Mouse (Mus musculus) erythroblast, embryonic 14.5 days (primary cell): ENCODE data around the gene Alg9. TPM values are rescaled to one million over a fixed set of nuclear protein-coding genes. Genes with fewer than 3 reads are reported as not detected.

ENCODE experiments used
- H3K27me3 ChIP-seq: 2 replicates; pipeline ENCODE4 v1.6.1; 2012; ENCODE audit warnings: inconsistent platforms; ENCODE audit not compliant: control insufficient read depth
- H3K36me3 ChIP-seq: 2 replicates; pipeline ENCODE4 v1.6.1; 2012; ENCODE audit warnings: mild to moderate bottlenecking, inconsistent platforms; ENCODE audit not compliant: control insufficient read depth
- H3K4me1 ChIP-seq: 2 replicates; pipeline ENCODE4 v1.6.1; 2012; ENCODE audit warnings: inconsistent platforms; ENCODE audit not compliant: control insufficient read depth
- H3K4me3 ChIP-seq: replicated peaks from 2 replicates; pipeline ENCODE3; 2012; ENCODE audit warnings: moderate library complexity, mild to moderate bottlenecking, inconsistent platforms
- H3K9me3 ChIP-seq: 2 replicates; pipeline ENCODE4 v1.6.1; 2012; ENCODE audit warnings: low read length, inconsistent platforms, mixed read lengths; ENCODE audit not compliant: control insufficient read depth
- GATA1 ChIP-seq: IDR thresholded peaks from 2 replicates; pipeline ENCODE4 v1.6.1; 2012; ENCODE audit warnings: low read length, inconsistent platforms, mixed read lengths
- TAL1 ChIP-seq: IDR thresholded peaks from 3 replicates; pipeline ENCODE4 v1.6.1; 2012; ENCODE audit warnings: low read length, inconsistent platforms, mixed read lengths
- polyA plus RNA-seq: library from polyadenylated mRNA; stranded (reverse); fragments of >175 nt; gene quantifications from 2 replicates; pipeline ENCODE4 v1.2.3, GENCODE M21; 2012

Gene Alg9
- polyA plus RNA-seq, 1 experiment = 0.31 TPM

DNA sequence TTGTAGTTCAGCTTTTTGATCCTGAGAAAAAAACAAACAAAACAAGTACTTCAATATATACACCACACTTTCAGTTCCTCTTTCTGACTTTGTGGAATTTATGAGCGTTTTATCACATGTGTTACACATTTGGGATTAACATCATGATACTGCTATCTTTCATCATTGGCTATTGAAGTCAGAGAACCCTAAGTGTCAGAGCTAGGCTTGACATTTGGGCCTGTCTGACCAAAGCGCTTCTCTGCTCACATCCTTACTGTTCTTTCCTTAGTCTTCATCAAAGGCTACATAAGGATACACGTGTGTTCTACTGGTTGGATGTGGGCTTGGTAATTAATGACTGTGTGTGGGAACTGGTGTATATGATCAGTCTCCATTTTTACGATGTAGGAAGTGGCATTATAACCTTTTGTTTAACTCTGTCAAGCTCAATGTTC, 775 bp upstream of the Alg9 start:
- Histone ChIP-seq H3K4me1 (peaks cover 56% of the 10 kb centered on the region), H3K36me3 (peaks cover 36% of the 10 kb centered on the region), H3K9me3 (no peaks in the 10 kb centered on the region), H3K4me3 (peak overlapping the region; percentile 2), H3K27me3 (no peaks in the 10 kb centered on the region)
- no peak for TF ChIP-seq TAL1
- TF ChIP-seq GATA1 = no peak

- Histone ChIP-seq H3K36me3 (peaks cover 42% of the 10 kb centered on the region), H3K4me1 (peaks cover 46% of the 10 kb centered on the region), H3K4me3 (peak overlapping the region; percentile 68), H3K27me3 (no peaks in the 10 kb centered on the region), H3K9me3 (no peaks in the 10 kb centered on the region)
- TF ChIP-seq TAL1 (no peak), GATA1 (no peak)
Measured at GRCm38 (mm10) chr9:50775662-50776126, 875 bp downstream of the Alg9 start.

- H3K4me3 ChIP-seq = peak overlapping the region; percentile 68
- H3K27me3 ChIP-seq = no peaks in the 10 kb centered on the region
- H3K9me3 ChIP-seq = no peaks in the 10 kb centered on the region
- TF ChIP-seq TAL1 (no peak), GATA1 (no peak)
- peaks cover 46% of the 10 kb centered on the region for H3K4me1 ChIP-seq
- H3K36me3 ChIP-seq = peaks cover 42% of the 10 kb centered on the region
Measured at GRCm38 (mm10) chr9:50776162-50776760, 1.4 kb downstream of the Alg9 start.

DNA sequence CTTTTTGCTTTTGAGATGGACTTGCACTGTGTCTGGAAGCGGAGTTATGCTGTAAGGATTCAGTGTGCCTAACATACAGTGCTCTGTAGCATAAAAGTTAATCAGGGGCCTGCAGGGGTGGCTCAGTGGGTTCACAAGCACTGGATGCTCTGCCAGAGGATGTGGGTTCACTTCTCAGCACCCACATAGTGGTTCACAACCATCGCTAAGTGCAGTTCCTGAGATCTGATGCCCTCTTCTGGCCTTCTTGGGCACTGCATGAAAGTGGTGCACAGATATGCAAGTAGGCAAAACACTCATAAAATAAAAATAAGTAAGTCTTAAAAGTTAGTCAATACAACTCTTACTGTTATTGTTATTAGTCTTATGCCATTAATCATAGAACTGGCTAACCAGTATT, 7.3 kb downstream of the Alg9 start:
- Histone ChIP-seq H3K4me1 (peaks cover 3% of the 10 kb centered on the region), H3K36me3 (peaks cover 66% of the 10 kb centered on the region), H3K9me3 (no peaks in the 10 kb centered on the region), H3K4me3 (no peak overlapping the region), H3K27me3 (no peaks in the 10 kb centered on the region)
- TF ChIP-seq GATA1 = no peak
- TF ChIP-seq TAL1 = no peak

GRCm38 (mm10) chr9:50795266-50795665, 20.4 kb downstream of the Alg9 start:
- TF ChIP-seq GATA1 (no peak), TAL1 (no peak)
- Histone ChIP-seq H3K36me3 (peaks cover 41% of the 10 kb centered on the region), H3K9me3 (no peaks in the 10 kb centered on the region), H3K4me1 (no peaks in the 10 kb centered on the region), H3K27me3 (no peaks in the 10 kb centered on the region), H3K4me3 (no peak overlapping the region)

- no peak for TF ChIP-seq TAL1
- peaks cover 41% of the 10 kb centered on the region for H3K36me3 ChIP-seq
- H3K4me1 ChIP-seq = peaks cover 5% of the 10 kb centered on the region
- no peak overlapping the region for H3K4me3 ChIP-seq
- H3K9me3 ChIP-seq = no peaks in the 10 kb centered on the region
- no peaks in the 10 kb centered on the region for H3K27me3 ChIP-seq
Measured at GRCm38 (mm10) chr9:50796776-50797175, 22.0 kb downstream of the Alg9 start.

DNA sequence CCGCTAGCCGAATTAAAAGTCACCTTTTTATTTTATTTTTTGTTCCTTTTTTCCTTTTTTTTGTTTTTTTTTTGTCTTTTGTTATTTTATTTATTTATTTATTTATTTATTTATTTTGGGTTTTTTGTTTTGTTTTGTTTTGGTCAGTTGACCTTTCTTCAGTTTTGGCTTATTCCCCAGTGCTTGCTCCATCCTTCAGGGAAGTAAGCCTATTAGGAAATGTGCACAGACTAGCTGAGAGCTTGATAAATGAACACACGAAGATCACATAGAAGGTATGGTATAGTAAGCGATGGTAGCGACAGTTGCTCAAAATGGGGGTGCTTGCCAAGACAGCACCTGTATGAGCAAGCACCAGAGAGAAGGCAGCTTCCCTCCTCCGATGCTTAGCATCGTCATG, 22.8 kb downstream of the Alg9 start:
- Histone ChIP-seq H3K27me3 (no peaks in the 10 kb centered on the region), H3K9me3 (no peaks in the 10 kb centered on the region), H3K4me1 (peaks cover 13% of the 10 kb centered on the region), H3K4me3 (no peak overlapping the region), H3K36me3 (peaks cover 39% of the 10 kb centered on the region)
- no peak for TF ChIP-seq GATA1
- TF ChIP-seq TAL1 = no peak

- Histone ChIP-seq H3K4me1 (peaks cover 20% of the 10 kb centered on the region), H3K27me3 (no peaks in the 10 kb centered on the region), H3K9me3 (no peaks in the 10 kb centered on the region), H3K4me3 (no peak overlapping the region), H3K36me3 (peaks cover 44% of the 10 kb centered on the region)
- TF ChIP-seq GATA1 (no peak), TAL1 (no peak)
Measured at GRCm38 (mm10) chr9:50798368-50798767, 23.5 kb downstream of the Alg9 start.

DNA sequence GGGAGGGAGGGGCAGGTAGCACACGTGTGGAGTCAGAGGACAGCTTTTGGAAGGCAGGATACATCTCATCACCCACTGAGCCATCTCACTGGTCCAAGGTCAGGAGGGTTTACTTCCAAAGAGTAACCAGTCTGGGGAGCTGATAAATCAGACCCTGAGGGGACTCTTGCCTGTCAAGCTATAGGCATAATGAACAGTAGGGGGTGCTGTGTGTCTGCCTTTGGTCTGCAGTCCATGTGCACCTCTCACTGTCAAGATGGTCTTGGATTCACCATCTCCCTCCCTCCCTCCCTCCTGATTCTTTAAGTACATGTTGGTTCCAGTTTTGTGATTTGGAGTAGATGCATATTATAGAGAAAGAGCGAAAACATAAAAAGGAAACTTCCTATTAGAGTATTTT, 26.2 kb downstream of the Alg9 start:
- no peak for TF ChIP-seq TAL1
- TF ChIP-seq GATA1 = no peak
- H3K36me3 ChIP-seq = peaks cover 59% of the 10 kb centered on the region
- H3K27me3 ChIP-seq = no peaks in the 10 kb centered on the region
- H3K9me3 ChIP-seq = no peaks in the 10 kb centered on the region
- peaks cover 40% of the 10 kb centered on the region for H3K4me1 ChIP-seq
- H3K4me3 ChIP-seq = no peak overlapping the region

DNA sequence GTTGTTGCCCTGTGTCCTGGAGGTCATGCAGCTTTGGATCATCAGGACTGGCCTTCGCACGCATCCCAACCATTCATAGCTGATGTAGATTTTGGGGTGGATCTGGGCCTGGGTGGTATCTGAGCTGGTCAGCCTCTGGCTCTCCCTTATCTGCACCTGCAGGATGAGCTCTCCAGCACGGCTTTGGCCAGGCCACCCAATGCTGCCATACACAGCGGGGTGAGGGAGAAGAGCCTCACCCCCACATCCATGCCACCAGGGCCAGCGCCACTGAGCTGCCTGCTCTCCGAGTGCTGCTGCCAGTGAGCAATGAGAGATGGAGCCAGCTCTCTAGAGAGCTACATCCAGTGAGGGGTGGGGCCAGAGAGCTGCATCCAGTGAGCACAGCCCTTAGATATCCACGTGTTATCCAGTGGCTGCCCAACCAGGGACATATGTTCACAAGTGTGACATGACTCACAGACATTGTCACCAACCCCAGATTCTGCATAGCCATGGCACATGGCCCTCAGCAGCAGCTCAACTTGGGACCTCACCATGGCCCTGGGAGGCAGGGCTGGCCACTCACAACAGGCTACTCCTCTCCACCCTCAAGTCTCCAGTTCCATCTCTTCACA, 28.3 kb downstream of the Alg9 start:
- Histone ChIP-seq H3K36me3 (peaks cover 76% of the 10 kb centered on the region), H3K4me3 (peak overlapping the region; percentile 40), H3K9me3 (no peaks in the 10 kb centered on the region), H3K4me1 (peaks cover 59% of the 10 kb centered on the region), H3K27me3 (no peaks in the 10 kb centered on the region)
- TF ChIP-seq TAL1 (peak; percentile 87), GATA1 (peak; percentile 83)
